Mouse (Mus musculus) spleen, adult 2 months (tissue): ENCODE data around the gene Il4ra.
A peak's percentile ranks its signal among the peaks of the same experiment; 100 is the strongest.

ENCODE experiments used
- CTCF ChIP-seq: fragments of 200-500 bp; IDR thresholded peaks from 2 replicates; pipeline ENCODE4 v1.5.1; 2011; ENCODE audit warnings: mild to moderate bottlenecking, inconsistent platforms; ENCODE audit not compliant: insufficient read depth, insufficient read length, insufficient replicate concordance; ENCODE audit errors: extremely low read depth
- POLR2A ChIP-seq: fragments of 200-500 bp; IDR thresholded peaks from 2 replicates; pipeline ENCODE4 v1.6.1; 2011; ENCODE audit warnings: low read depth, low read length, inconsistent platforms

GRCm38 (mm10) chr7:125605725-125606139 lies 53.8 kb downstream of the Il4ra start:
- TF ChIP-seq CTCF: no peak
- peak; percentile 31; the same call in 1 of the 2 replicates for TF ChIP-seq POLR2A
